Mouse (Mus musculus): ENCODE measurements around the gene Gm49387. TPM values are rescaled to one million over a fixed set of nuclear protein-coding genes. Genes with fewer than 3 reads are reported as not detected.

The Gm49387 gene
- polyA plus RNA-seq (2016; fragmentation: Nextera tagmentation; extraction: Ambion mirVana), result 0.36 and 0.50 TPM in 2 replicates

GRCm38 (mm10) chr14:31640346-31640889 is at the start of gene Gm49387:
Gene Gm49387, minus strand, starts transcription at chr14:31640878.
- no peaks in the 10 kb centered on the region for H3K27me3 ChIP-seq (ENCODE audit: low read depth, poor library complexity, severe bottlenecking)
- H3K4me3 ChIP-seq, result peak within 1 kb of the TSS; percentile 82
- H3K27ac ChIP-seq, result peak within 1 kb of the TSS; percentile 91
- H3K4me1 ChIP-seq, result peaks cover 15% of the 10 kb centered on the region
- H3K36me3 ChIP-seq, result no peaks in the 10 kb centered on the region
- no peak for DNase-seq (ENCODE audit: low spot score)
- WGBS, result 5% methylated on average over 26 of the region's 26 CpGs
- H3K9me3 ChIP-seq (replicated peaks), result no peaks in the 10 kb centered on the region

- Histone ChIP-seq H3K27ac (no peak overlapping the region), H3K4me3 (no peak overlapping the region), H3K9me3 (replicated peaks) (no peaks in the 10 kb centered on the region), H3K4me1 (peaks cover 17% of the 10 kb centered on the region), H3K27me3 (ENCODE audit: low read depth, poor library complexity, severe bottlenecking) (no peaks in the 10 kb centered on the region), H3K36me3 (no peaks in the 10 kb centered on the region)
- DNase-seq (ENCODE audit: low spot score), result no peak
- WGBS, result 88% methylated on average over 1 of the region's 1 CpGs
Observed at GRCm38 (mm10) chr14:31686231-31686630, 45.6 kb upstream of the Gm49387 start.

- 90% methylated on average over 10 of the region's 10 CpGs for WGBS
- no peak for DNase-seq (ENCODE audit: low spot score)
- H3K9me3 ChIP-seq (replicated peaks), result no peaks in the 10 kb centered on the region
- no peak overlapping the region for H3K4me3 ChIP-seq
- H3K4me1 ChIP-seq, result peaks cover 13% of the 10 kb centered on the region; the same call in 1 of the 2 replicates
- H3K27ac ChIP-seq, result peak overlapping the region; percentile 25; the same call in 1 of the 2 replicates
- H3K27me3 ChIP-seq (ENCODE audit: low read depth, poor library complexity, severe bottlenecking), result no peaks in the 10 kb centered on the region
- H3K36me3 ChIP-seq, result no peaks in the 10 kb centered on the region
Observed at GRCm38 (mm10) chr14:31685680-31686079, 45.0 kb upstream of the Gm49387 start.

GRCm38 (mm10) chr14:31684343-31685040 is 43.8 kb upstream of the Gm49387 start:
- H3K36me3 ChIP-seq, result no peaks in the 10 kb centered on the region
- H3K4me1 ChIP-seq, result 0 out of 2 replicates have a peak, but pooled peaks cover 13% of the 10 kb centered on the region
- 77% methylated on average over 7 of the region's 7 CpGs for WGBS
- H3K9me3 ChIP-seq (replicated peaks), result no peaks in the 10 kb centered on the region
- no peaks in the 10 kb centered on the region for H3K27me3 ChIP-seq (ENCODE audit: low read depth, poor library complexity, severe bottlenecking)
- H3K27ac ChIP-seq, result 0 out of 2 replicates have a peak overlapping the region, but pooled peaks have one; percentile 14
- no peak overlapping the region for H3K4me3 ChIP-seq
- peak; percentile 22 for DNase-seq (ENCODE audit: low spot score)

- H3K27ac ChIP-seq, result no peak overlapping the region
- no peak for DNase-seq (ENCODE audit: low spot score)
- 0 out of 2 replicates have a peak, but pooled peaks cover 13% of the 10 kb centered on the region for H3K4me1 ChIP-seq
- no peak overlapping the region for H3K4me3 ChIP-seq
- no peaks in the 10 kb centered on the region for H3K9me3 ChIP-seq (replicated peaks)
- 79% methylated on average over 2 of the region's 2 CpGs for WGBS
- H3K27me3 ChIP-seq (ENCODE audit: low read depth, poor library complexity, severe bottlenecking), result no peaks in the 10 kb centered on the region
- H3K36me3 ChIP-seq, result no peaks in the 10 kb centered on the region
Observed at GRCm38 (mm10) chr14:31683610-31684009, 42.9 kb upstream of the Gm49387 start.

- 0 out of 2 replicates have a peak, but pooled peaks cover 13% of the 10 kb centered on the region for H3K4me1 ChIP-seq
- H3K36me3 ChIP-seq, result no peaks in the 10 kb centered on the region
- 64% methylated on average over 5 of the region's 5 CpGs for WGBS
- no peaks in the 10 kb centered on the region for H3K27me3 ChIP-seq (ENCODE audit: low read depth, poor library complexity, severe bottlenecking)
- DNase-seq (ENCODE audit: low spot score), result peak; percentile 20
- no peak overlapping the region for H3K27ac ChIP-seq
- no peaks in the 10 kb centered on the region for H3K9me3 ChIP-seq (replicated peaks)
- no peak overlapping the region for H3K4me3 ChIP-seq
Observed at GRCm38 (mm10) chr14:31681931-31682555, 41.4 kb upstream of the Gm49387 start.

- no peak overlapping the region for H3K4me3 ChIP-seq
- DNase-seq (ENCODE audit: low spot score), result no peak
- no peak overlapping the region for H3K27ac ChIP-seq
- no peaks in the 10 kb centered on the region for H3K9me3 ChIP-seq (replicated peaks)
- H3K27me3 ChIP-seq (ENCODE audit: low read depth, poor library complexity, severe bottlenecking), result no peaks in the 10 kb centered on the region
- no peaks in the 10 kb centered on the region for H3K36me3 ChIP-seq
- 0 out of 2 replicates have a peak, but pooled peaks cover 13% of the 10 kb centered on the region for H3K4me1 ChIP-seq
- WGBS, result 91% methylated on average over 9 of the region's 9 CpGs
Observed at GRCm38 (mm10) chr14:31681291-31681690, 40.6 kb upstream of the Gm49387 start.

GRCm38 (mm10) chr14:31680656-31681055 is 40.0 kb upstream of the Gm49387 start:
- no peaks in the 10 kb centered on the region for H3K9me3 ChIP-seq (replicated peaks)
- 0 out of 2 replicates have a peak, but pooled peaks cover 12% of the 10 kb centered on the region for H3K4me1 ChIP-seq
- 90% methylated on average over 3 of the region's 3 CpGs for WGBS
- H3K4me3 ChIP-seq, result no peak overlapping the region
- DNase-seq (ENCODE audit: low spot score), result peak; percentile 12
- no peak overlapping the region for H3K27ac ChIP-seq
- H3K36me3 ChIP-seq, result no peaks in the 10 kb centered on the region
- no peaks in the 10 kb centered on the region for H3K27me3 ChIP-seq (ENCODE audit: low read depth, poor library complexity, severe bottlenecking)

- DNase-seq (ENCODE audit: low spot score), result peak; percentile 27
- no peak overlapping the region for H3K4me3 ChIP-seq
- no peaks in the 10 kb centered on the region for H3K27me3 ChIP-seq (ENCODE audit: low read depth, poor library complexity, severe bottlenecking)
- no peaks in the 10 kb centered on the region for H3K9me3 ChIP-seq (replicated peaks)
- H3K4me1 ChIP-seq, result peaks cover 11% of the 10 kb centered on the region
- 70% methylated on average over 10 of the region's 10 CpGs for WGBS
- peaks cover 13% of the 10 kb centered on the region for H3K36me3 ChIP-seq
- 0 out of 2 replicates have a peak overlapping the region, but pooled peaks have one; percentile 30 for H3K27ac ChIP-seq
Observed at GRCm38 (mm10) chr14:31671635-31672320, 31.1 kb upstream of the Gm49387 start.

- Histone ChIP-seq H3K4me1 (peaks cover 19% of the 10 kb centered on the region), H3K27me3 (ENCODE audit: low read depth, poor library complexity, severe bottlenecking) (no peaks in the 10 kb centered on the region), H3K36me3 (peaks cover 19% of the 10 kb centered on the region), H3K9me3 (replicated peaks) (no peaks in the 10 kb centered on the region), H3K27ac (peak overlapping the region; percentile 65), H3K4me3 (no peak overlapping the region)
- WGBS, result 83% methylated on average over 15 of the region's 15 CpGs
- DNase-seq (ENCODE audit: low spot score), result peak; percentile 32
Observed at GRCm38 (mm10) chr14:31669642-31670490, 29.2 kb upstream of the Gm49387 start.

- DNase-seq (ENCODE audit: low spot score), result no peak
- Histone ChIP-seq H3K4me1 (peaks cover 25% of the 10 kb centered on the region), H3K27ac (peak overlapping the region; percentile 65), H3K9me3 (replicated peaks) (no peaks in the 10 kb centered on the region), H3K36me3 (peaks cover 19% of the 10 kb centered on the region), H3K27me3 (ENCODE audit: low read depth, poor library complexity, severe bottlenecking) (no peaks in the 10 kb centered on the region), H3K4me3 (no peak overlapping the region)
- WGBS, result 83% methylated on average over 13 of the region's 13 CpGs
Observed at GRCm38 (mm10) chr14:31669161-31669611, 28.5 kb upstream of the Gm49387 start.

GRCm38 (mm10) chr14:31668326-31668725 is 27.6 kb upstream of the Gm49387 start:
- WGBS, result 88% methylated on average over 13 of the region's 13 CpGs
- Histone ChIP-seq H3K27me3 (ENCODE audit: low read depth, poor library complexity, severe bottlenecking) (no peaks in the 10 kb centered on the region), H3K27ac (0 out of 2 replicates have a peak overlapping the region, but pooled peaks have one; percentile 19), H3K4me1 (peaks cover 34% of the 10 kb centered on the region), H3K36me3 (peaks cover 19% of the 10 kb centered on the region), H3K9me3 (replicated peaks) (no peaks in the 10 kb centered on the region), H3K4me3 (no peak overlapping the region)
- peak; percentile 20 for DNase-seq (ENCODE audit: low spot score)

Data from limb, embryonic 10.5 days (tissue).